Mouse (Mus musculus): ENCODE measurements around the gene Ppp1r12a. TPM values are rescaled to one million over a fixed set of nuclear protein-coding genes. Genes with fewer than 3 reads are reported as not detected.

The Ppp1r12a gene
- 71.1 TPM for polyA plus RNA-seq (2014; fragmentation: Illumina TruSeq; extraction: RNeasy Lipid Tissue Mini Kit (QIAGEN cat#74804); ENCODE audit: low read depth, low replicate concordance)

DNA sequence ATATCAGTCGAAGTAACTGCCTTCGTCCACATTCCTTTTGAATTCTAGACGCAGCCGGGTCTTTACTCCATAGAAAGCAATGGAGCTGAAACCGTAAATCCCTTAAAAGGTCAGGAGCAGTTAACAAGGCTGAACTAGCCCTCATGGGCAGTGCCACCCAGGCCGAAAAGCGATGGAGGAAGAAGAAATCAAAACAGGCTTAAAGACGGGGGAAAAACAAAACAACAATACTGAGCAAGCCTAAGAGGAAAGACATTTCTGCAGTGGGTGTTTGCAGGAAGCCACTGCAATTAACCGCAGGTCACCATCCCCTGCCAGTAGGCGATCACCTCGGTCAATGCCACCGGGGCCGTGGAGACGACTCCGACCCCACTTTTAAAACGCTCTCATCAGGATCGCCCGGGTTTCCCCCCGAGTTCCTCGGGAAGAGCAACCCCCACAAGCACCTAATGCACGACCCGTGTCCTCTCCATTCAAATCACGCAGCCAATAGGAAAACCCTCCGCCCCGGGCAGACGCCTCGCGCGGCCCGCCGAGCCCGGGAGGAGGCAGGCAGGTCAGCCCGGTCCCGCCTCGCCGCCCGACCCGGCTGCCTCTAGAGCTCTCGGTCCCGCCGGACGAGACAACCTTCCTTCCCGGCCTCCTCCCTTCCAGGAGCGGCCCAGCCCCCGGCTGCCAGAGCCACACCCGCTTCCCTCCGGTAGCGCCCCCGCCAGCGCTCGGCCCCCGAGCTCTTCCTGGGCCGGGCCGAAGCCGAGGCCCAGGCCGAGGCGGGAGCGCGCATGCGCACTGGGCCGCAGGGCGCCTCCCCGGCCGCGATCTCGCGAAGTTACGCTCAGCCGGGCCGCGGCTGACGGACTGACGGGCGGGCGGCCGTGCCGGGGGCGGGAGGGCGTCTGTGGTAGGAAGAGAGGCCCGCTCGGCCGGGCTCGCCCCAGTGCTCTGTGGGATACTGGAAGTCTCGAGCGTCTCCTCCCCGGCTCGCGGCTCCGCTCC is at the start of gene Ppp1r12a:
Gene Ppp1r12a (plus strand): TSS at position 933 of the 996 bp plus-strand sequence.

DNA sequence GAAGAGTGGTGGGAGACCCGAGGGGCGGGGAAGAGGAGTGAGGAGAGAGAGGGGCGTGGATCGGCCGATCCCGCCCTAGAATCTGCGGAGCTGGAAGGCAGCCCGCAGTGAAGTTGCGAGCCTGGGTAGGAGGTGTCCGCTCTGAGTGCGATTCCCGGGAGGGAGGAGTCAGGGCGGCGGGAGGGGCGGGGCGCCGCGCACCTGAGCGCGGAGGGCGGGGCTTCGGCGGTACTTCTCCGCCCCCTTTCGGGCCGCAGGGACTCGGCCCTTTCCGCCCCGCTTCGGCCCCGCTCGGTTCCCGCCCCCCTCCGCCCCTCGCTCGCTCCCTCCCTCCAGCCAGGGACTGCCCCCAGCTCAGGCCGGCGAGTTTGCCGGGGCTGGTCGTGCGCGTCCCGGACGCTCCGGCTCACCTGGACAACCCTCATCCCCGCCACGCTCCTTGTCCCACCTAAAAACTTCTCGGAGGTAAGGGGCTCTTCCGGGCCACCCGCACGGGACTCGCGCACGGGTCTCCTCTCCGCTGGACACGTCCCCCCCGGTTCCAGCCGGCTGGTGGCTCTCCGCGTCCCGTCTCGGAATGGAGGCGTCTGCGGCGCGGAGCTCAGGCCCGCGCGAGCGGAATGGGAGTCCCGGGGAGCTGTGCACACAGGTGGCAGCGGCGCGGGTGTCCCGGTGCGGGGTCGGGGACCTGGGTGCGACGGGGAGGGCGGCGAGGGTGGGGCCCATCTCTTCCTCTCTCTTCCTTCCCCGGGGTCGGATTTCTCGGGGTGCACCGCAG is 170.0 kb downstream of the Ppp1r12a start, which contains the start of gene Pawr:
Gene Pawr (plus strand): TSS at position 338 of the 778 bp plus-strand sequence.

Other genes starting within 250 kb of the Ppp1r12a start
- gene Pawr, start 169.9 kb downstream of the Ppp1r12a start, polyA plus RNA-seq (2014; fragmentation: Illumina TruSeq; extraction: RNeasy Lipid Tissue Mini Kit (QIAGEN cat#74804); ENCODE audit: low read depth, low replicate concordance), result 15.5 TPM